Mouse (Mus musculus) limb, embryonic 11.5 days (tissue): ENCODE measurements around the gene Itsn2. TPM values are rescaled to one million over a fixed set of nuclear protein-coding genes. Genes with fewer than 3 reads are reported as not detected.
"Not testable (repeated sequence)": the region's sequence is repeated elsewhere in the genome, so short reads cannot be mapped to it uniquely, and the experiment has no call there.

Experiments used
- ATAC-seq: fragments of 200-750 bp; cut with Nextera tagmentation; 2 replicates; pipeline ENCODE4 v1.8.0; 2017; ENCODE audit warnings: low read depth; ENCODE audit not compliant: insufficient number of reproducible peaks, low FRiP score, low TSS enrichment
- DNase-seq: peaks from one replicate; pipeline ENCODE4 v3.0.0-alpha.2; 2015; ENCODE audit warnings: low spot score
- H3K27ac ChIP-seq: fragments of 300-500 bp; sonication (generic); replicated peaks from 2 replicates; pipeline ENCODE4 v1.5.1; 2014; ENCODE audit warnings: low read depth, mild to moderate bottlenecking, low read length
- H3K27me3 ChIP-seq: fragments of 300-500 bp; sonication (generic); 2 replicates; pipeline ENCODE4 v1.6.1; 2014; ENCODE audit warnings: mild to moderate bottlenecking, low read length, mixed read lengths; ENCODE audit not compliant: control insufficient read depth, insufficient read depth
- H3K36me3 ChIP-seq: fragments of 300-500 bp; sonication (generic); 2 replicates; pipeline ENCODE4 v1.6.1; 2014; ENCODE audit warnings: mild to moderate bottlenecking, low read length, moderate library complexity, mixed read lengths; ENCODE audit not compliant: control insufficient read depth, insufficient read depth
- H3K4me1 ChIP-seq: fragments of 300-500 bp; sonication (generic); 2 replicates; pipeline ENCODE4 v1.6.1; 2014; ENCODE audit warnings: low read length, mixed read lengths; ENCODE audit not compliant: control insufficient read depth, insufficient read depth
- H3K4me2 ChIP-seq: fragments of 300-500 bp; sonication (generic); 2 replicates; pipeline ENCODE4 v1.6.1; 2014; ENCODE audit warnings: low read depth, mild to moderate bottlenecking, moderate library complexity; ENCODE audit not compliant: severe bottlenecking
- H3K4me3 ChIP-seq: fragments of 300-500 bp; sonication (generic); 2 replicates; pipeline ENCODE4 v1.5.1; 2014; ENCODE audit warnings: low read depth, low read length
- H3K9ac ChIP-seq: fragments of 300-500 bp; sonication (generic); 2 replicates; pipeline ENCODE4 v1.6.1; 2014; ENCODE audit warnings: mild to moderate bottlenecking, low read length
- H3K9me3 ChIP-seq: fragments of 300-500 bp; sonication (generic); 2 replicates; pipeline ENCODE4 v1.6.1; 2016; ENCODE audit warnings: low read length; ENCODE audit not compliant: control insufficient read depth
- WGBS: fragments of 180-500 bp; shearing (Covaris S2); extraction: QIAGEN DNeasy Blood & Tissue Kit; methylation state at CpG from one replicate; pipeline ENCODE4 v1.1.7; 2014; 5-methylcytosine and 5-hydroxymethylcytosine counted together
- polyA plus RNA-seq: library from polyadenylated mRNA; unstranded; fragments of >200 nt; fragmentation: Nextera tagmentation; extraction: Ambion mirVana; gene quantifications from 2 replicates; pipeline ENCODE4 v1.2.1, GENCODE M21; 2014

Gene Itsn2
- 26.2 and 28.4 TPM in 2 replicates for polyA plus RNA-seq

DNA sequence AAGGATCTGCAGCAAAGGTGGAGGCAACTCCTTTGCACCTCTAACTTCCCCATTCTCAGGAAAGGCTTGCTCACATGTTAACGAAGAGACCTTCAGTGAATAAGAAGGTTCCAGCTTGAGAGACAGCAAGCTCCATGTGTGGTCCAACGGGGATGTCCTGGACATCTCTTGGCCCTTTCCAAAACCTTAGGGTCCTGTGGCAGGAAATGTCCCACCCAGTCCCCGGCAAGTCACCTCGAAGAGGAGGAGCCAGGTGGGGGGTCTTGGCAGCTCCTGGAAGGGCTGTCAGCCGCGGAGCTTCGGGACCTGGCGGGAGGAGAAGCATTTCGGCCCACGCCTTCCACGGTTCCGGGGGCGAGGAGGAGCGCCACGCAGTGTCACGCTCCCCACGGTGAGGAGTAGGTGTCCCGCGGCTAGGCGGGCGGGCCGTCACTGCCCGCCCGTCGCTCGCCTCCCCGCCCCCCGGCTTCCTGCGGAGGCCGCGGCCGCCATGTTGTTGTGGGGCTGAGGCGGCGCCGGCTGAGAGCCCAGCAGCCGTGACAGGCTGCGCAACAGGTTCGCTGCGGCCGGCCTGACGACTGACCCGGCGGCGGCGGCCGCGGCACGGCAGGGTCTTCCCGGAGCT is at the start of gene Itsn2, which contains the start of gene Gm3625:
TSS of gene Itsn2 (plus strand) at position 98 of the 625 bp plus-strand sequence.
TSS of gene Gm3625 (minus strand) at position 387 of the 625 bp plus-strand sequence.
- Histone ChIP-seq H3K4me3 (peak within 1 kb of the TSS; percentile 70), H3K27me3 (no peaks in the 10 kb centered on the region), H3K9ac (peak within 1 kb of the TSS; percentile 78), H3K36me3 (no peaks in the 10 kb centered on the region), H3K27ac (no peak within 1 kb of the TSS; the same call in 1 of the 2 replicates), H3K9me3 (no peaks in the 10 kb centered on the region), H3K4me1 (no peaks in the 10 kb centered on the region), H3K4me2 (peak within 1 kb of the TSS; percentile 83)
- peak; percentile 76 for DNase-seq
- ATAC-seq: peak; percentile 78
- under 1% methylated on average over 49 of the region's 49 CpGs for WGBS

DNA sequence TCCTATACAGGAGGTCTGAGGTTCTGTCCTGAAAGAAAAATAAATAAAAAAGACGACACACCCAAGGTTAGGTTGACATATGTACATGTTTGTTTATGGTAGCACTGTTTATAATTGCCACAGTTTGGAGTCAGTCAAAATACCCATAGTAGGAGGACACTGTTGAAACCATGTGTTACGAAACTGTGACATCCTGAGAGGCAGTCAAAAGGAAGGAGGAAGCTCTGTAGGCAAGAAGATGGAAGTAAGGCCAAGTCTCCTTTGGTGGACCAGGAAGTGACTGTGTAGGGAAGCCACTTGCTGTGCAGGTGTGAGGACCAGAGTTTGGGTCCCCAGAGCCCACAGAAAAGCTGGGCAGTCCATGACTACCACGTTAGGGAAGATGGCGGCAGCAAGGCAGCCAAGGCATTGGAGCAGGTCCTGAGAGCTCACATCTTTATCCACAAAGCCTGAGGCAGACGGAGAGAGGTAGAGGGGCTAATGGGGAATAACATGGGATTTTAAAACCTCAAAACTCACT is 48.0 kb upstream of the Itsn2 start:
- 87% methylated on average over 5 of the region's 5 CpGs for WGBS
- no peaks in the 10 kb centered on the region for H3K4me1 ChIP-seq

DNA sequence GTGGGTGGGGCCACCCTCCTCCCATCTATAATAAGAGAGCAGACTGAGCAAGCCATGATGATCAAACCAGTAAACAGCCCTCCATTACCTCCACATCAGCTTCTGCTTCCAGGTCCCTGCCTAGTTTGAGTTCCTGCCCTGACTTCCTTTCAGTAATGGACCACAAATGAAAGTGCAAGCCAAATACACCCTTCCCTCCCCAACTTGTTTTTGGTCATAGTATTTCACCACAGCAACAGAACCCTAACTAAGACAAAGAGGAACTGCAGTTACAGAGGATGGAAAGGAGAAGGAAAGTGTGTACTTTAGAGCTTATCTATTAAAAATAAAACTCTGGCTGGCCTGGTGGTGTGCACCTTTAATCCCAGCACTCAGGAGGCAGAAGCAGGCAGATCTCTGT is 47.0 kb upstream of the Itsn2 start:
- H3K27ac ChIP-seq: no peak overlapping the region
- no peak for ATAC-seq
- H3K9ac ChIP-seq: no peak overlapping the region
- DNase-seq: no peak
- no peaks in the 10 kb centered on the region for H3K9me3 ChIP-seq
- H3K4me3 ChIP-seq: no peak overlapping the region
- no peaks in the 10 kb centered on the region for H3K4me1 ChIP-seq
- no peak overlapping the region for H3K4me2 ChIP-seq
- H3K27me3 ChIP-seq: no peaks in the 10 kb centered on the region
- no peaks in the 10 kb centered on the region for H3K36me3 ChIP-seq

More for the DNA sequence above, 48.0 kb upstream of the Itsn2 start:
- H3K27me3 ChIP-seq: no peaks in the 10 kb centered on the region
- H3K9me3 ChIP-seq: no peaks in the 10 kb centered on the region
- ATAC-seq: no peak
- no peak overlapping the region for H3K4me3 ChIP-seq
- DNase-seq: no peak
- no peak overlapping the region for H3K9ac ChIP-seq
- no peak overlapping the region for H3K27ac ChIP-seq
- H3K4me2 ChIP-seq: no peak overlapping the region
- H3K36me3 ChIP-seq: no peaks in the 10 kb centered on the region

DNA sequence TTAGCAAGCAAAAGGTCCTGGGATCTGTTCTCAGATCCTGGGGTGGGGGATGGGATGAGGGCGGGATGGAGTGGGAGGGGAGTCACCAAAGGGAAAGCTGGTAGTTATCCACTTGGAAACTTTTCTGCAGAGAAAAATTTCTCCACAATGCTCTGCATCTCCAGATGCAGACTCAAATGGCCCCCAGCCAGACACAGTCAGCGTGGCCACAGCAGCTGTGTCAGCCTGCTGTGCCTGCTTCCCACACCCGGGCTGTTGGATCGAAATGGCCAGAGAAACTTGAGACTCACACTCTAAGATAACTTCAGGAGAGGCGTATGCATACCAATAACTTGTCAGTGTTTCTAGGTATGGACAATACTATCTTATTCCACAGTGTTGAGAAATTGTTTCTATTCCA is 45.9 kb upstream of the Itsn2 start:
- 50% methylated on average over 5 of the region's 5 CpGs for WGBS
- Histone ChIP-seq H3K4me3 (no peak overlapping the region), H3K9ac (no peak overlapping the region), H3K36me3 (no peaks in the 10 kb centered on the region), H3K9me3 (no peaks in the 10 kb centered on the region), H3K4me2 (no peak overlapping the region), H3K27me3 (no peaks in the 10 kb centered on the region), H3K27ac (no peak overlapping the region), H3K4me1 (no peaks in the 10 kb centered on the region)
- no peak for ATAC-seq
- DNase-seq: no peak

DNA sequence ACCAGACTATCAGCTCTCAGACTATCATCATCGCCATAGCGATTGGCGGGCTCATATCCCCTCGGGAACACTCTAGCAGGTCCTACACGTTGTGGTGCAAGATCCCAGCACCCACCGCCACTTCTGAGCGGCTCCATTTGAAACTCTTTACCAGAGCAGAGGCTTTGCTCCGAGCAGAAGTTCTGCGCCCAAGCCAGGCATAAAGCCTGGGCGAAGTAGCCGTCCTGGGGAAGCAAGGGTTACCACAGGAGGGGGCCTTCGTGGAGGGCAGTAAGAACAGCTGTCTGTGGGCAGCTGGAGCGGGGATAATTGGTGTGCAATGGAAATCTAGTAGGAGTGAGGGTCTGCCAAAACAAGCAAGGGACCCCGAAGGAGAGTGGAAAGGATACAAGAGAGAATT is 44.9 kb upstream of the Itsn2 start:
- Histone ChIP-seq H3K4me2 (no peak overlapping the region), H3K27ac (no peak overlapping the region)

DNA sequence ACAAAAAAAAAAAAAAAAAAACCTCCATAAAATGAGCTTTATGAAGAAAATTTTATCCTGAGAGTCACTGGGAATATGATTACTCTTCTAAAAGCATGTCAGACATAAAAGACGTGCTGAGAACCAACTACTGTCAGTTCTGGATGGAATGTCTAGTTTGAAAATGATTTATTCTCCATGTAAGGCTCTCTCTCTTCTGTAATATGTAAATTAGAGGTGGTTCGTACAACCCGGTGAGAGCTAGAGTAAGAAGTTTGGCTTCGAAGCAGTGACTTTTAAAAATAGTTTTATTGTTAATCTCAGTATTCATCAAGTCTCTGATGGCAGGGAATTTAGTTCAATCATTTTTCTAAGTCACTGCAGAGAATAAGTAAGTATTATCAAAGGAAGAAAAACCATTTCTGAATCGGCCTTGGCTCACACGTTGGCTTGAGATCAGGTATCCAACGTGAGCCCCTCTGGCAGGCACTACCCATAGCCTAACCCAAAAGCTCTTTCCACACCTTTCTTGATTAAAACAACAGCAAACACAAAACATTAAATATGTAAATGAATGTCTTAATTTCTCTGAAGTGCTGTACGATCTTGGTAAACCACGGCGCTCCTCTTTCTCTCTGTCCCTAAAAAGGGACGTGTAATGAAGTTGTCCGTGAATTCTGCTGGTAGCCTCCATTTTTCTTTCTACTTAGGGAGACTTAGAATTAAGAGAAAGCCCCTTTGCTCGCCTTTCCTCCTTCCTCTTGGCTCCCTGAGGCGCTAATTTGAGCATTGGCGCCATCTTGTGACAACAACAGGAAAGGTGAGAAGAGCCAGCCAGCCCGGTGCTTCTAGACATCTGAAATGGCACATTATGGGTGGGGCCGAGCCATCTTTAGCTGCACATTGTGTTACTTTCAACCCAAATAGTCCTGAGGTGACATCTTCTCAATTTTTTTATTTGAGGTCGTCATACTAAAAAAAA is 44.1 kb upstream of the Itsn2 start:
- H3K4me3 ChIP-seq: no peak overlapping the region
- H3K27ac ChIP-seq: no peak overlapping the region
- ATAC-seq: 0 out of 2 replicates have a peak, but pooled peaks have one; percentile 31
- WGBS: 25% methylated on average over 18 of the region's 18 CpGs
- H3K4me2 ChIP-seq: peak overlapping the region; percentile 17; the same call in 1 of the 2 replicates
- H3K27me3 ChIP-seq: no peaks in the 10 kb centered on the region
- no peaks in the 10 kb centered on the region for H3K9me3 ChIP-seq
- DNase-seq: peak; percentile 82
- H3K36me3 ChIP-seq: no peaks in the 10 kb centered on the region
- no peaks in the 10 kb centered on the region for H3K4me1 ChIP-seq
- no peak overlapping the region for H3K9ac ChIP-seq

More for the DNA sequence above, 44.9 kb upstream of the Itsn2 start:
- Histone ChIP-seq H3K4me1 (no peaks in the 10 kb centered on the region), H3K27me3 (no peaks in the 10 kb centered on the region), H3K9me3 (no peaks in the 10 kb centered on the region), H3K4me3 (no peak overlapping the region), H3K36me3 (no peaks in the 10 kb centered on the region), H3K9ac (no peak overlapping the region)
- ATAC-seq (no peak), DNase-seq (no peak)
- 67% methylated on average over 14 of the region's 14 CpGs for WGBS

DNA sequence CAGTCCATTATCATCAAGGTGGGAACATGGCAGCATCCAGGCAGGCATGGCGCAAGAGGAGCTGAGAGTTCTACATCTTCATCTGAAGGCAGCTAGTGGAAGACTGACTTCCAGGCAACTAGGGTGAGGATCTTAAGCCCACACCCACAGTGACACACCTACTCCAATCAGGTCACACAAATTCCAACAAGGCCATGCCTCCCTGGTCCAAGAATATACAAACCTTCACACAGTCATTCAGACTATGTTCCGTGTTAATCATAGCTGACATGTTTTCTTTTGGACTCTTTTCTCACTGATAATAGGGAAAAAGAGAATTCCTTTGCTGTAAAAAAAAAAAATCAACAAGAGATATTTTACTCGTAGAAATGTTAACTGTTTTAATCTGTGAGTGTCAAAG is 38.7 kb upstream of the Itsn2 start:
- H3K9ac ChIP-seq, ATAC-seq, DNase-seq, H3K27ac ChIP-seq, H3K4me2 ChIP-seq, H3K36me3 ChIP-seq, H3K4me1 ChIP-seq, H3K9me3 ChIP-seq, H3K4me3 ChIP-seq, H3K27me3 ChIP-seq: not testable (repeated sequence)
- 85% methylated on average over 3 of the region's 3 CpGs for WGBS

DNA sequence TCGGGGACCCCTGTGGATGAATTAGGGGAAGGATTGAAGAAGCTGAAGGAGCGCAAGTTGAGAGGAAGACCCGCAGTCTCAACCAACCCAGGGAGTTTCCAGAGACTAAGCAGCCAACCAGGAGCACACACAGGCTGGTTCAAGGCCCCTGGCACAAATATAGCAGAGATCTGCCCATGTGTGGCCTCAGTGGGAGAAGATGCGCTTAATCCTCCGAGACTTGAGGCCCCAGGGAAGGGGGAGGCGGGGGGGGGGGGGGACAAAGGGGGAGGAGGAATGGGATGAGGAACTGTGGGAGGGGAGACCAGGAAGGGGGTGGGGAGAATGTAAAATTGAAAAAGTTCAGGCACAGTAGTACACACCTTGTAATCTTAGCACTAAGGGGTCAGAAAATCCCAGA is 37.0 kb upstream of the Itsn2 start:
- Histone ChIP-seq H3K36me3 (no peaks in the 10 kb centered on the region), H3K9me3 (no peaks in the 10 kb centered on the region), H3K9ac (no peak overlapping the region), H3K4me2 (no peak overlapping the region), H3K4me3 (no peak overlapping the region), H3K27ac (no peak overlapping the region), H3K4me1 (no peaks in the 10 kb centered on the region), H3K27me3 (no peaks in the 10 kb centered on the region)
- WGBS: 84% methylated on average over 6 of the region's 6 CpGs
- DNase-seq (no peak), ATAC-seq (no peak)
